Mouse (Mus musculus) cerebellum, adult 11-12 months (tissue): ENCODE measurements around the gene Gripap1.
"Not testable (repeated sequence)": the region's sequence is repeated elsewhere in the genome, so short reads cannot be mapped to it uniquely, and the experiment has no call there.

Source experiments
- DNase-seq: peaks from one replicate; pipeline ENCODE4 v3.0.0; 2022

The Gripap1 gene

GRCm38 (mm10) chrX:7779294-7779693 is 10.3 kb upstream of the Gripap1 start:
- no peak for DNase-seq

GRCm38 (mm10) chrX:7782603-7783092 is 6.9 kb upstream of the Gripap1 start:
- no peak for DNase-seq

GRCm38 (mm10) chrX:7790309-7790708 is 744 bp downstream of the Gripap1 start:
- DNase-seq = no peak

- no peak for DNase-seq
Observed at GRCm38 (mm10) chrX:7793361-7793760, 3.8 kb downstream of the Gripap1 start.

- no peak for DNase-seq
Observed at GRCm38 (mm10) chrX:7795016-7795415, 5.5 kb downstream of the Gripap1 start.

- no peak for DNase-seq
Observed at GRCm38 (mm10) chrX:7797327-7797726, 7.8 kb downstream of the Gripap1 start.

GRCm38 (mm10) chrX:7802157-7802556 is 12.6 kb downstream of the Gripap1 start:
- DNase-seq = not testable (repeated sequence)

GRCm38 (mm10) chrX:7815016-7815415 is 25.5 kb downstream of the Gripap1 start:
- not testable (repeated sequence) for DNase-seq

- DNase-seq = peak; percentile 38
Observed at GRCm38 (mm10) chrX:7821865-7822779, 32.6 kb downstream of the Gripap1 start, which contains the start of gene Kcnd1. Kcnd1 (plus strand) TSS chrX:7822289.

- DNase-seq = no peak
Observed at GRCm38 (mm10) chrX:7837146-7837545, 47.6 kb downstream of the Gripap1 start.

- DNase-seq = no peak
Observed at GRCm38 (mm10) chrX:7840842-7841162, 51.2 kb downstream of the Gripap1 start.

GRCm38 (mm10) chrX:7841163-7842162 is 51.9 kb downstream of the Gripap1 start, which contains the start of gene Otud5:
Otud5 (plus strand) TSS chrX:7841364.
- peak; percentile 97 for DNase-seq

- DNase-seq = no peak
Observed at GRCm38 (mm10) chrX:7842318-7842717, 52.8 kb downstream of the Gripap1 start.

- no peak for DNase-seq
Observed at GRCm38 (mm10) chrX:7847845-7848244, 58.3 kb downstream of the Gripap1 start.

GRCm38 (mm10) chrX:7854578-7854977 is 65.0 kb downstream of the Gripap1 start:
- DNase-seq = no peak

GRCm38 (mm10) chrX:7859191-7859753 is 69.7 kb downstream of the Gripap1 start:
- no peak for DNase-seq

GRCm38 (mm10) chrX:7863181-7863580 is 73.6 kb downstream of the Gripap1 start:
- DNase-seq = no peak

- no peak for DNase-seq
Observed at GRCm38 (mm10) chrX:7864551-7864950, 75.0 kb downstream of the Gripap1 start.

GRCm38 (mm10) chrX:7865343-7865742 is 75.8 kb downstream of the Gripap1 start:
- no peak for DNase-seq

GRCm38 (mm10) chrX:7865786-7866185 is 76.2 kb downstream of the Gripap1 start:
- DNase-seq = no peak

GRCm38 (mm10) chrX:7867141-7867540 is 77.6 kb downstream of the Gripap1 start:
- DNase-seq = no peak

- no peak for DNase-seq
Observed at GRCm38 (mm10) chrX:7868506-7868905, 78.9 kb downstream of the Gripap1 start.

GRCm38 (mm10) chrX:7869826-7870225 is 80.3 kb downstream of the Gripap1 start:
- no peak for DNase-seq
